Mouse (Mus musculus) urinary bladder, adult 2 months (tissue): ENCODE results near the gene Itga8. TPM values are rescaled to one million over a fixed set of nuclear protein-coding genes. Genes with fewer than 3 reads are reported as not detected.

Experiments used
- DNase-seq: peaks from one replicate; pipeline ENCODE4 v3.0.0; 2022; ENCODE audit warnings: low spot score
- polyA plus RNA-seq: library from polyadenylated mRNA; depleted of rRNA; stranded (reverse); fragments of >200 nt; gene quantifications from 2 replicates; pipeline ENCODE4 v1.2.3, GENCODE M21; 2012

Gene Itga8
- polyA plus RNA-seq, 1 experiment = 11.6 TPM

DNA sequence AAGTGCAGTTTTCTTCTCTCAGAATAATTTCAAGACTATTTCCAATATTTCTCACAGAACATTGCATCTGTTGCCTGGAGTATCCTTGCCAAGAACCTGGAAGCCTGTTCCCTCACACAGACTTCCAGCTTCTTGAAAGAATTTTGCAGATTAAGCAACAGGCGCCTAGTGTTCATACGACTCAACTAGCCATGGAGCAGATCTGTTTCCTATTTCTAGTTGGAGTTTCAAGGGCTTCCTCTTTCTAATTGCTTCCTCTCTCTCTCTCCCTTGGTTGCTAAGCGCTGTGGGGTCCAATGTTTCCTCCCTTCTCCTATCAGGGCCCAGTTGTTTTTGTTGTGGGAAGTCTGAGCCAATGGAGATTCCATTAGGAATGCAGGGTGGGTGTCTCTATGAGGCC, 7.7 kb downstream of the Itga8 start:
- no peak for DNase-seq

DNA sequence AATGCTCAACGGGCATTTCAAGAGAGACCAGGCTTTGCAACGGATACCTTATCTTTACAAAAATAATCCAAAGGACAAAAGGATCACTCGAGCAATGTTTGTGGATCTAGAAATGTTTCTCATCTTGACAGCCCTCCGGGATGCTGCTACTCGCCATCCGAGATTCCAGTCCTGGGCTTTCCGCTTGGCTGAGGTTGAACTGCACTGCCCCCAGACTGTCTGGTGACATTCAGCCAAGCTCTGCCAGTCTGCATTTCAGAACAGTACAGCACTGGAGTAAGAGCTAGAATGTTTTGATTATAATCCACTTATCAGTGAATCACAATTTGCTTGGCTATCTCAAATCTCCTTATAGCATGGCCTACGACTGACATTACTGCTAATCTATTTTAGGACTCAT, 8.3 kb downstream of the Itga8 start:
- DNase-seq = no peak

DNA sequence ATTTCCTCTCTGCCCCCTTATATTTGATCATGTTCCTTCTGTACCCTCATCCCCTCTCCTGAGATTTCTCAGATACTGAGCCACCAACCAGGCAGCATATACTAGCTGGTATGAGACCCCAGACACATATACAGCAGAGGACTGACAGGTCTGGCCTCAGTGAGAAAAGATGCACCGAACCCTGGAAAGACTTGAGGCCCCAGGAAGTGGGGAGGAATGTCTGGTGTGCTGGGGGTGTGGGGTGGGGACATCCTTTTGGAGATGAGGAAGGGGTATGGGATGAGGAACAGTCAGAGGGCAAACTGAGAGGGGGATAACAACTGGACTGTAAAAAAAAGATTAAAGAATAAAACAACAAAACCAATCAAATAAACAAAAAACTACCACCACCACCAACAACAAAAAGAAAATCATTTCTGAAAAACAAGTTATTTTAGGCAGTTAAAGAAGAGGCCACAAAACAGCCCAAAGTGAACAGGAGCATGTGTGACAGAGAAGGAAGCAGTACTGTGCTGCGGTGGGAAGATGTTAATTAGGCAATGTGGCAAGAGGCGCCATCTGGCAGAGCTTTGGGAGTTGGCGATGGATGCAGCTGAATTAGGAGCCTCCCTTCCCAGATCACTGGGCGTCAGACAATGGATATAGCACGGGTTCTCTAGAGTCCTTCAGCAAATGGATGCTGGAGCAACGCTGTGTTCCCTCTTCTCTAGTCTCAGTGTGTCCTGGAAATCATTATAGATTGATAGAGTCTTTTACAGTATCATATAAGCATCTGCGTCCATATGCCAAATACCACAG, 9.5 kb downstream of the Itga8 start:
- no peak for DNase-seq

DNA sequence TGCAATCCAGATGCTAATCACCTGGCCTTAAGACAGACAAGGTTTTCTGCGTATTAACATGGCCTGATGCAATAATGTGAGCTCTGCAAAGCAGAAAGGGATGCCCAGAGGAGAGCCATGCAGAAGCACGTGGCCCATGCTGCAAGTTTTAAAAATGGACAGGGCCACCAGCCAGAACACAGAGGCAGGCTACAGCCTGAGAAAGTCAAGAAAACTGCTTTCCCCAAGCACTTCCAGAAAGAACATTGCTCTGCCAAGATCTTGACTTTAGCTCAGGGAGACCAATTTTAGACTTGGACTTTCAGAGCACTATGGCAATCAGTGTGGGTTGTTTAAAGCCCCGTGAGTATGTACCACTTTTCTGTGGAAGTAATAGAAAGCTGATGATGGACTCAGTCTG, 11.5 kb downstream of the Itga8 start:
- no peak for DNase-seq

DNA sequence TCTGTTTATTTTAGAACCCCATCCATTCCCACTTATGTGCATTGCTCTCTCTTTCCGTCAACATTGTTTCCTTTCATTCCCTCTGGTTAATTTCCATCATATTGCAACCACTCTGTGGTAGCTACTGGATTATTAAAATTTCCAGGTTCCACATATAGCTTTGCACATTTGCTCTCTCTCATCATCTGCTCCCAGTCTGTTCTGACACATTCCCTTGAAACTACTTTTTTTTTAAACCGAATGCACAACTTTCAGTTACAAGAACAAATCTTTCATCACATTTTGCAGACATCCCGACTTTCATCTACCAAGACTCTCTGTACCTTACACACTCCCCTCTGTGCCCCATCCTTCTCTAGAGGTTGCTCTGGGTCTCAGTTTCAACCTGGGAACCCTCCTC, 13.9 kb downstream of the Itga8 start:
- DNase-seq = no peak

DNA sequence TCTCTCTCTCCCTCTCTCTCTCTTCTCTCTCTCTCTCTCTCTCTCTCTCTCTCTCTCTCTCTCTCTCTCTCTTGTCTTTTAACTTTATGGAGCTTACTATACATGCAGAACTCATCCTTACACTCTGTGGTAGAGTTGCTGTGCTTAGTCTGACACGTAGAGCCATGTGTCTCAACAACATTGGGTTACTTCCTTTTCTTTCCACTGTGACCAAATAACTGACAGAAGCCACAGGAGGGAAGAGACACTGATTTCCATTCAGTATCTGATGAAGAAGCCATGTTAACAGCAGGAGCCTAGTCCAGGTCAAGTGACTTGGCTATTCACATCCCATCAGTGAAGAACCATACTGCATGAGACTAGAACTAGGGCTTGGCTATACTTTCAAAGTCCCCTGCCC, 21.1 kb downstream of the Itga8 start:
- no peak for DNase-seq

DNA sequence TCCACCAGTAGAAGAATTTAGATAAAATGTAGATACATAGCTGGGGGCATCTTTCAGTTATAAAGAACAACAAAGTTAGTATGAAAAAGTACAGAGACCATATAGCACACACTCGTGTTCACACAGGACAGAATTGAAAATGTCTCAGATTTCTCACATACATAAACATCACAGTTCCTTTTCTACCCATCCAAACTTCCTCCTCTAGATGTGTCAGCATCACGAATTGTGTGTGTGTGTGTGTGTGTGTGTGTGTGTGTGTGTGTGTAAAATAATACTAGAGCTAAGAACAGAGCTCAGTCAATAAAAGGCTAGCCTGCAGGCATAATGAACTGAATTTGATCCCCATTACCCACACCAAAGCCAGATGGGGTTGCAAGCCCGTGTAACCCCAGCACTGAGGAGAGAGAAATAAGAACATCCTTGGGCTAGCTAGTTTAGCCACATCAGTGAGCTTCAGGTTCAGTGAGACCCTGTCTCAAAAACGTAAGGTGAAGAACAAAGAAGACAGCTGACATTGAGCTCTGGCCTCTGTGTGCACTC, 22.6 kb downstream of the Itga8 start:
- DNase-seq = no peak

DNA sequence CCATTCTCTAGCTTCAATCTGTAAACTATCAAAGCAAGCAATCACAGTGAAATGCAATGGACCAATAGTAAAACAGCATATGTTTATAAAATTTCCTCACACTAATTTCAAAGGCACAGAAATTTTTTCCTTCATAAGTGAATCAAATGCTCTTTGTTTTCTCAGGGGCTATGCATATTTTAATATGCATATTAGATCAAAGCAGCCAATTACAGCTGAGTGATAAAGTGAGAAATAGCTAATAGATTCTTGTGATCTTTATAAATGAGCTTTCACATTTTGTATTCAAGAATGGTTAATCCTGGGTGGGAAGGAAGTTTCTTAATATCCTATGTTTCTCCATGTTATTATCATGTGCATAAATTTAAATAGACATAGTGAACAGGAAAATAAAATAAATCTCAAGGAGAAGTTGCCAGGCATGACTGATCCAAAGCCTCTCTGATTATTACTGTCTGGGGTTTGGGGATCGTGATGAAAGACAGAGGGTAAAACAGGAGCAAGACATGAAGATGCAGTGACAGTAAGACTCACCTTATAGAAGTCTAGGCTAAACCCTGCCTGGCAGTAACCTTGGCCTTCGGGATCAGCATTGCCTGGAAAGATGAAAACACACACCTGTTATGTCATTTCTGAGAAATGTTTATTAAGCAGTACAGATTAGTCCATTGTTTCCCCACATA, 44.9 kb downstream of the Itga8 start:
- DNase-seq = no peak

DNA sequence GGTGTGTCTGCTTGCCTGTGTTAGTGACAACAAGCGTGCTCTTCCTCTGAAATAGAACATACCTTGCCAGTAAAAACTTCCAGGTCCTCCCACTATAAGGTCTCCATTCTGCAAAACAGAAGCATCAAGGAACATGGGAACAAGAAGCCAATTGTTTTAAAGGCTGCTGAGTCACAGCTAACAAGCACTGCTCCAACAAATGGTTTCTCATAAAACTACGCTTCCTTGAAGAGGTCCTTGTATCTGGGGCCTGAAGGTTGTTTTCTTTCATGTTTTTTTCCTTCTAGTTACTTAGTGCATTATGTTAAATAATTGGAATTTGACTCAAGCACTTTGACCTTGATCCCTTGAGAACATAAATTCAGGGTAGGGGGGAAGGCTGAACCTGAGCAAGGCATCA, 45.8 kb downstream of the Itga8 start:
- DNase-seq = no peak

DNA sequence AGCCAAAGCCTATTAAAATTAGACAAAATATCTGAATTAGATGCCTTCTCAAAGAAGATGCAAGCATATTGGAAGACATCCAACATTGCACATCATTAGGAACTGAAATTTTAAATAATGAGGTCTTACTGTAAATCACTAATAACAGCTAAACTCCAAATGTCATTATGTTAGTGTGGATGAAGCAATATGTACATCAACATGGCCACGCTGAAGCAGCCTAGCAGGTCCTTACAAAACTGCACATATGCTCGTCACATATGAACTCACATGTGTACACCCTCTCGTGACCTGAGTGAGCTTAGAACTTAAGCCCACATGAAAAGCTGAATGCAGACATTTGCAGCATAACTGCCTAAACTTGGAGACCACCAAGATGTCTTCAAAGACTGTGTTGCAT, 66.4 kb downstream of the Itga8 start:
- no peak for DNase-seq

DNA sequence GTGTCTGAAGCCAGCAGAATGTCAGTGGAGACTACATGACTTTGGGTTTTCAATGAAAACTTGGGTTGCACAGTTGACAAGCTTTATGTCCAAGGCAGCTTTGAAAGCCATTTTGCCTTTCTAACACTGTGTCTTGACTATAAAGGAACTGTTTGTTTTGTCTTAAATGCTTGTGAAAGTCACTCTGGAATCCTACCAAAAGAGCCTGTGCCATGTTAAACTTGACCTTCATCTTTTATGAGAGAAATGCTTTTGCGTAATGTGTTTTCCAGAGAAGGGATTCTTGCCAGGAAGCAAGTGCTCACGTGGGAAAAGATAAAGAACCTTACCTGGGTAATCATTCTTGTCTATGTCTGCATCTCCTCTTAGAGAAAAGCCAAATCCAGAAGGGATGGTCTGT, 72.0 kb downstream of the Itga8 start:
- DNase-seq = no peak

DNA sequence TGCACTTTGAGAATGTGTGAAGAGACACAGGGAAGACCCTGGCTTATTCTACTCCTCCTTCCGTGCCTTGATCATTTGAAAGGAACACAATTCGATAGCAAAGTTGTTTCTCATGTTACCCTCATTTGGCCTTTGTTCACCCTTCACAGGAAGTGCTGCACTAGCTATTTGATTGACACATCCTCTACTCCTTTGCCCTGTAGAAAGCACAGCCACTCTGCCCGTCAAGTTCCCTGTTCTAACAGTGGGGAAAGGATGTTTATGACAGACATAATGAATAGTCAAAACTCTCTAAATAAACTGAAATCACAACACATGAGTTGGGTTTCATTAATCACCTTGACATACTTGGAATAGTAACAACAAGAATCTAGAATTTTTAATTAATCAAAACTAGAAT, 73.4 kb downstream of the Itga8 start:
- no peak for DNase-seq

DNA sequence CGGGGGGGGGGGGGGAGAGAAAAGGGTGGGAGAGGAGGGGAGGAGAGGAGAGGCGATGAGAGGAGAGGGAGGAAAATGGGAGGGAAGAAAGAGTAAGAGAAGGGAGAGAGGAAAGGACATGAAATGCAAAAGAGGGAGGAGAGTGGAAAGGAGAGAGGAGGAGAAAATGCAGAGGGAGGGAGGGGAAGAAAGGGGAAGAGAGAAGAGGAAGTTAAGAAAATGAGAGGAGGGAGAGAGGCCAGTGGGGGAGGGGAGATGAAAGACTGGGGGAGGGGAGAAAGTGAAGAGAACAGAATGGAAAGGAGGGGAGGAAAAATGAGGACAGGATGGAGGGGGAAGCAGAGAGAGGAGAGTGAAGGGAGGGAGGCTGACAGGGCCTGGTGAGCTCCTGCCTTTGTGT, 74.5 kb downstream of the Itga8 start:
- DNase-seq = no peak

DNA sequence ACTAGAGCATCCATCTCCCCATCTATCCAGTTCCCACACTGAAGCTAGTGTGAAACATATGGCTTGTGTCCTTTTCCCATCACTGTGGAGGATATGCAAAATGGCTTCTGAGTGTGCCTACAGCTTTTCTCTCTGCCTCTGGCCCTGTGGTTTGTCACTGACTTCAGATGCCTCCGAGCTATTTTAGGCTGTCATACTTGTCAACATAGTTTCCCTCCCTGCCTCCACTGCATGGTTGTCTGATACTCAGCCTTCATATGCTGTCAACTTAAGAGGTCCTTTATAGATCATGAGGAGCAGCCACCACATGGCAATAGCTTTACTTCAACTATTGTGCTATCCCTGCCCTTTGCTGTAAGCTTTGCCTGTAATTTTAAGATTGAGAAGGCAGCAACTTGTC, 75.4 kb downstream of the Itga8 start:
- no peak for DNase-seq

DNA sequence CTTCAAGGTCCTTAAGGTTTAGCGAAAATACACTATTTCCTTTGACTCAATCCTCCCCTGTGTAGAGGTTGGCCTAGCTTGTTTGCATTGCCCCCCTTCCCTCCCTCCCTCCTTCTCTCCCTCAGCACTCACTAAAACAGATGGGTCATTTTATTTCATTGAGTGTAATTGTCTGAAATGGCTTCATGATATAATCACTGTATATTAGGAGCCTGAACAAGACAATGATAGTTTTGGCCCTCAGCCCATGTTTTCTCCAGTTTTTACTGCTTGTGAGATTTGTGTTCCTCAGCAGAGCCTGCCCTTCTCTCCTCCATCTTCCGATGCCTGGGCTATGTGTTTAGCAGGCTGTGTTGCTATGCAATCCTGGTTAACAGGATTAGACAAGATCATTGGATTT, 80.1 kb downstream of the Itga8 start:
- DNase-seq = no peak

DNA sequence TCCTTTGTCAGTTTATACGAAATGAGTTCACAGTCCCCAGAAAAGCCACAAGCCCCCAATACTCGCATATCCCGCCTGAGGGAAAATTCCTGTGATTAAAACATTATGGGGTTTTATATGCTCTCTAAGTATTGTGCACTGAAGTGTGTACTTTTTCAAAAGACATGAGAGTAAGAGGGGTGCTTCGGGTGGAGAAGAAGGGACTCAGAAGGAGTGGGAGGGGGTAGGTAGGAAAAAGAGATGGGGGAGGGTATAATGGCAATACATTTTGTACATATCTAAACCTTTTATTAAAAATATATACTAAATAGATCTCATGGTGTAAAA, 88.3 kb downstream of the Itga8 start:
- DNase-seq = no peak

DNA sequence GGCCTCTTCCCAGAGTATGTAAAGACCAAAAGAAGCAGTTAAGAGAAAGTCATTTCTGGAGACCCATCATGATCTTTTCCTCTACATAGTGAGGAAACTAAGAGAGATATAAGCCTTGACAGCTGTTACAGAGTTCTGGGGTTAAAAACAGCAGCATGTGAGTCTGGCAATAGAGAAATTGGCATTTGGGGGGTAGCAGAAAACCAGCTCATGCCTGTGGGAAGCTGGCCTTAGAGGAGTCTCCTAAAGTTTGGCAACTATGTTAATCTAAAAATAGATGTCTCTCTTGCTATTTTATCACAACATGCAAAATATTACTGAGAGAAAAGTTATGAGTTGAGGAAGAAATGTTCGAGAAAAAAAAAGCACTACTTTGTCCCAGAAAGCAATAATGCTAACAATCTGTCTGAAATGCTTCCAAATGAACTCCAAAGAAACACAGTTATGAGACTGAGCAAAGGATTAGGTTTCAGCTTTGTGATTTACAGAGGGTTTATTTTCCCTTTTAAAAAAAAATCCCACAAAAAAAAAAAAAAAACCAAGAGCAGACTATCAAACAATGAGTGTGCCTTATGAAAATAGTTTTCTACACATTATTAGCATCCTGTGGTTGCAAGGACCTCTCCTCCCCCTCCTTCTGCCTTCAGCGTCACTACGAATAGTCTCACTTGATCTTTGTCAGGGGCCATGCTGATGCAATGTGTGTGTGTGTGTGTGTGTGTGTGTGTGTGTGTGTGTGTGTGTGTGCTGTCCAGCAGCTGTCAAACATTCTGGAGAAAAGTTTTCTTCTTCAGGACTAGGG, 88.9 kb downstream of the Itga8 start:
- DNase-seq = no peak

DNA sequence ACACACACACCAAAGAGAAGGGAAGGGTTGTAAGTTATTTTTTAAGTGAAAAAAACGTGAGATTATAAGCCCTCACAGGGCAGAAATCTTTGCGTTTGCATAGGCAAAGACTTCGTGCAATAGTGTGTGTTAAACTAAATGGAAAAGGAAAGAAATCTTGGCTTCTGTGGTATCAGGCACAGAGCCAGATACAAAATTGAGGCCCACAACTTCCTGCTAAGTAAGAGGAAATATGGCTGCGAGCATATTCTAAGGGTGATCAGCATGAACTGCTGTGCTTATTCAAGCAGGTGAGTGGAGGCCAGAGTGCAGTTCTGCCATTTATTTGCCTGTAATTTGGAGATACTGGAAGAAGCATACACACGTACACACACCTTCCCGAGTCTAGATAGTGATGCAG, 93.6 kb downstream of the Itga8 start:
- DNase-seq = no peak

DNA sequence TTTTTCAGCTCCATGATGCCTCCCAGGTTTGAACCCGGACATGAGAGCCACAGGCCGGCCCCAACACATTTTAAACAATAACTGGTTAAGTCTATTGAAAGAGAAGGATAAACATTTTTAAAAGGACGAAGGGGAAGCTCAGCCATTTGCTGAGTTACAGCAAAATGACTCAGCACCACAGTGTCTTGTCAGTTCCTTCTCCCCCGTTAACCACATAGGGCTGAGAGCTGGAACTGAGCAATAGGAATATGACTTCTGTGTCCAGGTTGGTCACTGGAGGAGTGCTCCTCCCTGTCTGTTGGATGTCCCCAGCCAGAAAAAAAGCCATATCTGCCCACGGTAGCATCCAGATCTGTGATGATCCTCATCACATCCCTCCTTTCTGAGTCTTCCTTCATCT, 95.4 kb downstream of the Itga8 start:
- no peak for DNase-seq

DNA sequence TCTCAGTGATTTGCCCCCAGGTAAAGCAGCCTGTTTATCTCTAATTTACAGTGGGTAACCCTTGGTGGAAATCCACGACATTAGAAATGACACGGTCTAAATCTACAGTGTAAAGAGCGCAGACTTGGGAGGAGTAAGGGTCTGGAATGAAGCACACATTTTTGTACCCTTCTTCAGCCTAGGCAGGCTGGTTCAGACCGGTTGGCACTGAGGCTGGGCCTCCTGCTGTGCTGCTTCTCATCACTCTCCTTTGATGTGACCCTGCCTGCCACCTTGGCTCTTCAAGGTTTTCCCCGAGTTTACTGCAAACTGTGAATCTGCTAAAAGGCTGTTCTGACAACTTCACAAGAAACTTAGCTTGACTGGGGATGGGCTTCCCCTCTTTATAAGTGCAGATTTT, 95.8 kb downstream of the Itga8 start:
- no peak for DNase-seq

DNA sequence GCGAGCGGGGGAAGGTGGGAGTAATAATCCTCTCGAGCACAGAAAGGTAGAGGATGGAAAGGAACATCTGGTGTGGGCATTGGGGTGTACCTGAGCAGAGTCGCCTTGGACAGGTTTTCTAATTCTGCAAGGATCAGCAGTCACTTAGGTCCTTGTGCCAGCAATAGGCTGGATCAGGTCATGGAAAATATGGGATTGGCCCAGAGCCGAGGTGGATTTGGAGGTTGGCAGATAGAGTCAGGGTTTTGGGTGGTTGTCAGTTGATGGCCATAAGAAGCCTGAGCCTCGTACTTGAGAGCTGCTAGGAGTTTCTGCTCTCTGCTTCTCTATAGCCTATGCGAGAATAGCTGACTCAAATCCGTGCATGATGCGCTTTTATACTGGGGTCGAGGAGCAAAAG, 98.5 kb downstream of the Itga8 start:
- no peak for DNase-seq

DNA sequence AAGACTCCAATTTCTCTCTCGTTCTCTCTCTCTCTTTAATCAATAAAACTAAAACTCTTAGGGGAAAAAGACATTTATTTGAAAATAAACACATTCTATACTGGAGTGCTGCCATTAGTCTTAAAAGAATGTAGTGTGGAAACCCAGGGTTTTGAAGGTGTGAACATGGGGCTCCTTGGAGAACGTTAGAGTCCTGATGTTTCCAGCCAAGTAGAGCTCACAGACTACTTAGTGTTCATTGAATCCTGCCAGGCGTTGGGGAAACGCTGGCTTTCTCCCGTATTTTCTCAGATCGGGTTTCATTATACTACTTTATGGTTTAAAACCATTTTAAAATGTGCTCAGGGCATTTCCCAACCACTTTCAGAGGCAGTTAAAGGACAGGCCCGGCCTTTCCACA, 103.0 kb downstream of the Itga8 start:
- DNase-seq = no peak

DNA sequence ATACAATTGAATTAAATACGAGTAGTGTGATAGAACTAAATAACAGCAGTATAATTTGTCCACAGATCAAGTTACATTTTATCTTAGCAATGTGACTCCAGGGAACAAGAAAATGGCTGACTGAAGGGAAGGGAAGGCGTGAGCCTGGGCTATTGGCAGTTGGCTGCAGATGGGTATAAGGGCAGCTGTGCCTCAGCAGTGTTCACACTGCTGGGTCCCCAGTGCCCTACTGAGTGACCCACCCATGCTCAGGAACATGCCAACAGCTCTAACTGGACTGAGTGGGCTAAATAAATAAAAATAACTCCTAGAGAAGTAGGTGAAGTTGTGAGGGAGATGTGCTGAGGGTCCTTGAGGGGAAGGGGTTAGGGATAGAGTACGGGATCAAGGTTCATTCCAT, 103.5 kb downstream of the Itga8 start:
- no peak for DNase-seq
